Mouse (Mus musculus) brain, embryonic 14.5 days (tissue): ENCODE measurements at regions not wholly inside any gene's neighbourhood (a gene's known extent, or its start where the extent isn't known, plus 50 kb on each side); places are given as distances from the start of the nearest gene placed in this dataset.

Experiments
- CTCF ChIP-seq: fragments of 200-500 bp; IDR thresholded peaks from 2 replicates; pipeline ENCODE4 v1.5.1; 2012; ENCODE audit warnings: inconsistent platforms, mild to moderate bottlenecking, moderate library complexity, borderline replicate concordance; ENCODE audit not compliant: insufficient read depth, insufficient read length; ENCODE audit errors: extremely low read depth
- POLR2A ChIP-seq: fragments of 200-500 bp; IDR thresholded peaks from 2 replicates; pipeline ENCODE4 v1.6.1; 2012; ENCODE audit warnings: mild to moderate bottlenecking, inconsistent platforms, borderline replicate concordance; ENCODE audit not compliant: poor library complexity, insufficient read depth, insufficient read length, severe bottlenecking; ENCODE audit errors: extremely low read depth

GRCm38 (mm10) chr16:7637121-7637700 lies 787.7 kb downstream of the Tmem114 start:
- TF ChIP-seq CTCF (no peak), POLR2A (no peak)
